Mouse (Mus musculus): ENCODE data around the gene Apom.

- TF ChIP-seq CTCF (IDR thresholded peaks at IDR 0.05; ENCODE audit: low read depth) (no peak; the same call in 1 of the 2 replicates), EP300 (IDR thresholded peaks at IDR 0.05; ENCODE audit: low read depth) (no peak)
Observed at GRCm38 (mm10) chr17:35121871-35122303, 10.0 kb downstream of the Apom start, which contains the start of gene Csnk2b.

All from heart, postnatal 0 days (tissue).